Mouse (Mus musculus) intestine, postnatal 0 days (tissue): ENCODE data around the gene 3110082I17Rik. TPM values are rescaled to one million over a fixed set of nuclear protein-coding genes. Genes with fewer than 3 reads are reported as not detected.

Experiments used
- ATAC-seq: fragments of 200-750 bp; cut with Nextera tagmentation; 2 replicates; pipeline ENCODE4 v1.8.0; 2017; ENCODE audit warnings: mild to moderate bottlenecking, moderate TSS enrichment, moderate library complexity
- H3K27ac ChIP-seq: fragments of 300-500 bp; sonication (generic); 2 replicates; pipeline ENCODE4 v1.5.1; 2014; ENCODE audit warnings: mild to moderate bottlenecking, low read depth, low read length, moderate library complexity
- H3K27me3 ChIP-seq: fragments of 300-500 bp; sonication (generic); replicated peaks from 2 replicates; pipeline ENCODE4 v1.6.1; 2014; ENCODE audit warnings: low read length, mixed read lengths; ENCODE audit not compliant: control insufficient read depth, insufficient read depth
- H3K36me3 ChIP-seq: fragments of 300-500 bp; sonication (generic); 2 replicates; pipeline ENCODE4 v1.6.1; 2014; ENCODE audit warnings: mild to moderate bottlenecking, moderate library complexity; ENCODE audit not compliant: control insufficient read depth, insufficient read depth
- H3K4me1 ChIP-seq: fragments of 300-500 bp; sonication (generic); replicated peaks from 2 replicates; pipeline ENCODE4 v1.6.1; 2014; ENCODE audit warnings: antibody characterized with exemption, low read length, mixed read lengths; ENCODE audit not compliant: control insufficient read depth, insufficient read depth
- H3K4me2 ChIP-seq: fragments of 300-500 bp; sonication (generic); replicated peaks from 2 replicates; pipeline ENCODE4 v1.6.1; 2014; ENCODE audit warnings: low read depth, mild to moderate bottlenecking, moderate library complexity
- H3K4me3 ChIP-seq: fragments of 300-500 bp; sonication (generic); 2 replicates; pipeline ENCODE4 v1.5.1; 2014; ENCODE audit warnings: low read depth, low read length
- H3K9ac ChIP-seq: fragments of 300-500 bp; sonication (generic); 2 replicates; pipeline ENCODE4 v1.6.1; 2014; ENCODE audit warnings: mild to moderate bottlenecking, low read depth, low read length
- H3K9me3 ChIP-seq: fragments of 300-500 bp; sonication (generic); 2 replicates; pipeline ENCODE4 v1.6.1; 2016; ENCODE audit warnings: mixed run types; ENCODE audit not compliant: control insufficient read depth
- CTCF ChIP-seq: sonication (generic); IDR thresholded peaks from 2 replicates; pipeline ENCODE4 v1.5.1; 2016; ENCODE audit warnings: low read depth, mild to moderate bottlenecking, control low read depth, antibody characterized with exemption, moderate library complexity
- WGBS: fragments of 180-500 bp; shearing (Covaris S2); extraction: QIAGEN DNeasy Blood & Tissue Kit; methylation state at CpG from one replicate; pipeline ENCODE4 v1.1.7; 2014; 5-methylcytosine and 5-hydroxymethylcytosine counted together
- polyA plus RNA-seq: library from polyadenylated mRNA; unstranded; fragments of >200 nt; fragmentation: Nextera tagmentation; extraction: Ambion mirVana; gene quantifications from 2 replicates; pipeline ENCODE4 v1.2.1, GENCODE M21; 2015

Gene 3110082I17Rik
- polyA plus RNA-seq, 1 experiment from 2014 or later = 8.3 TPM

DNA sequence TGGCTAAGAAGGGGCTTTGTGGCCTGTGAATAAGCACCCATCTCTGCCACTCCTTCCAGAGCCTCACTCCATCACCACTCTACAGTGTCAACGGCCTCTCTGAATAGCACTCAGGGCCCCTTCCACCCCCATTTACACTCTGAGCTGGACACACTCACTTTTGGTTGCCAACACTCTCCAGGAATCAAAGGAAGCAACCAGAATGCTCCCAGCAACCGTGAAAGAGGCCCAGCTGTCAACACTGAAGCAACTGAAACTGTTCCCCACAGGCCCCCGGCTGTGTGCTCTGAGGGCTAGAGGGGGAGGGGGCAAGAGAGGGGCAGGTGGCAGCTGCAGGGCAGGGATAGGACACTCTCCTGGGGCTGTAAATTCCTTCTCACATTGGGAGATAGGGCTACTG is 41.7 kb downstream of the 3110082I17Rik start:
- no peaks in the 10 kb centered on the region for H3K27me3 ChIP-seq
- H3K36me3 ChIP-seq = no peaks in the 10 kb centered on the region
- ATAC-seq = no peak
- 0 out of 2 replicates have a peak, but pooled peaks cover 3% of the 10 kb centered on the region for H3K4me1 ChIP-seq
- WGBS = 20% methylated on average over 3 of the region's 3 CpGs
- no peak for TF ChIP-seq CTCF
- H3K9me3 ChIP-seq = no peaks in the 10 kb centered on the region
- H3K27ac ChIP-seq = no peak overlapping the region
- no peak overlapping the region for H3K4me3 ChIP-seq
- H3K9ac ChIP-seq = no peak overlapping the region
- no peak overlapping the region for H3K4me2 ChIP-seq

DNA sequence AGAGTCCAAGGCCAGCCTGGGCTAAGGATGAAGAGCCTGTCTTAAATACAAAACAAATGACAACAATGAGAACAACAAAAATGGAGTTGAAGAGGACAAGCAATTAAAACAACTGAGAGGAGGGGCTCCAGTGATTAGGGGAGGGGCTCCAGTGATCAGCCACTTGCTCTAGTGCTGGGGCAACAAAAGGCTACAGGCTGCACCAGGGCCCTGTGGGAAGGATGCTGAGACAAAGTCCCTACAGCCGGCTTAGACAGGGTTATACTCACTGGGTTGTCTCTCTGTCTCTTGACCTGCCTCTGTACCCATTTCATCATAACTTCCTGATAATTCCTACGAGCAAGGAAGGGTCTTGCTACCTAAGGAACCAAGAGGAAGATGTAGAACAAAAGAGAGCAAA is 42.2 kb downstream of the 3110082I17Rik start:
- Histone ChIP-seq H3K4me2 (no peak overlapping the region), H3K4me3 (no peak overlapping the region), H3K9ac (no peak overlapping the region), H3K27ac (no peak overlapping the region), H3K27me3 (no peaks in the 10 kb centered on the region), H3K9me3 (no peaks in the 10 kb centered on the region), H3K4me1 (0 out of 2 replicates have a peak, but pooled peaks cover 3% of the 10 kb centered on the region), H3K36me3 (no peaks in the 10 kb centered on the region)
- WGBS = 54% methylated on average over 2 of the region's 2 CpGs
- no peak for ATAC-seq
- no peak for TF ChIP-seq CTCF

DNA sequence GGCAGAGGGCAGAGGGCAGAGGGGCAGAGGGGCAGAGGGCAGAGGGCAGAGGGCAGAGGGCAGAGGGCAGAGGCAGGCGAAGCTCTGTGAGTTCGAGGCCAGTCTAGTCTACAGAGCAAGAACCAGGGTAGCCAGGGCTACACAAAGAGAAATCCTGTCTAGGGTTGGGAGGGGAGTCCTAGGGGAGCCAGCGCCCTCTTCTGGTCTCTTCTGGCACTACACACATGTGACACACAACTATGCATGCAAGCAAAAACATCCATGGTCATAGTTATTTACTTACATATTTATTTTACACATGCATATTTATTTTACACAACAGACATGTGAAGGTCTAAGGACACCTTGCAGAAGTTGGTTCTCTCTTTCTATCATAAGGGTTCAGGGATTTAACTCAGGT is 42.8 kb downstream of the 3110082I17Rik start:
- peak; percentile 32; the same call in 1 of the 2 replicates for TF ChIP-seq CTCF
- ATAC-seq = no peak
- H3K36me3 ChIP-seq = no peaks in the 10 kb centered on the region
- H3K9me3 ChIP-seq = no peaks in the 10 kb centered on the region
- no peaks in the 10 kb centered on the region for H3K27me3 ChIP-seq
- no peak overlapping the region for H3K4me3 ChIP-seq
- no peak overlapping the region for H3K4me2 ChIP-seq
- H3K9ac ChIP-seq = no peak overlapping the region
- no peak overlapping the region for H3K27ac ChIP-seq
- 90% methylated on average over 3 of the region's 3 CpGs for WGBS
- H3K4me1 ChIP-seq = 0 out of 2 replicates have a peak, but pooled peaks cover 3% of the 10 kb centered on the region

DNA sequence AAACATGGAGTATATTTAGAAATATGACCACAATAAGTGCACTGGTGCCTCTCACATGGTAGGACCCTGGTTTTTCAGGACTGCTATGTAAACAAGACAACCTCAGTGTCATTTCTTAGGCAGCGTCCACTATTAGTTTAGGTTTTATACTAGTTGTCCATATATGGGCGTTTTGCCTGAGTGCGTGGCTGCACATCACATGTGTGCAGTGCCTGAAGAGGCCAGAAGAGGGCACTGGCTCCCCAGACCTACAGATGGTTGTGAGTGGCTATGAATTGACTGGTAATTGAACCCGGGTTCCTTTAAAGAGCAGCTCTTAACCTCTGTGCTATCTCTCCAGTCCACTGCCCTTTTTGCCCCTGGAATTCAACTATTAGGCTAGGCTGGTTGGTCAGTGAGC is 43.4 kb downstream of the 3110082I17Rik start:
- no peak overlapping the region for H3K27ac ChIP-seq
- H3K4me2 ChIP-seq = no peak overlapping the region
- no peaks in the 10 kb centered on the region for H3K36me3 ChIP-seq
- no peaks in the 10 kb centered on the region for H3K9me3 ChIP-seq
- H3K4me3 ChIP-seq = no peak overlapping the region
- TF ChIP-seq CTCF = peak; percentile 51
- no peak overlapping the region for H3K9ac ChIP-seq
- 90% methylated on average over 4 of the region's 4 CpGs for WGBS
- H3K27me3 ChIP-seq = no peaks in the 10 kb centered on the region
- 0 out of 2 replicates have a peak, but pooled peaks cover 3% of the 10 kb centered on the region for H3K4me1 ChIP-seq
- no peak for ATAC-seq

DNA sequence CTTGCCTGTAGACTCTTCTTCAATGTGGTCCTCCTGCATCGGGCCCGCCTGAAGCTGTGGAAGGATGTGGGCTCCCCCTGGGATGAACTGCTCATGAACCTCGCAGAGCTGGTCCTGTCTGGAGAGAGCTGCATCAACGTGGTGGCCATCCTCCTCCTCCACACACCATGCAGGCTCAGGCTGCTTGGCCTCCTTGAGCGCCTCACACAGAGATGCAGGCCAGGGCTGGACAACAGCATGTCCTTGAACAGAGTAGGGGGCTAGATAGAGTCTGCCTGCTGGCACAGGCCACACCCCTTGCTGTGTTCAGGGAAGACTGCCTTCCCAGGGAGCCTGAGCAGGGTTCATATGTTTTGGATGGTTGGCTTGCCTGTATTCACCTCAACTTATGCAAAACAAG is 45.3 kb downstream of the 3110082I17Rik start:
- H3K9ac ChIP-seq = no peak overlapping the region
- H3K9me3 ChIP-seq = no peaks in the 10 kb centered on the region
- H3K4me3 ChIP-seq = no peak overlapping the region
- H3K27me3 ChIP-seq = no peaks in the 10 kb centered on the region
- 0 out of 2 replicates have a peak, but pooled peaks cover 3% of the 10 kb centered on the region for H3K4me1 ChIP-seq
- no peak overlapping the region for H3K27ac ChIP-seq
- H3K4me2 ChIP-seq = no peak overlapping the region
- no peak for TF ChIP-seq CTCF
- no peaks in the 10 kb centered on the region for H3K36me3 ChIP-seq
- WGBS = 89% methylated on average over 5 of the region's 5 CpGs
- no peak for ATAC-seq

DNA sequence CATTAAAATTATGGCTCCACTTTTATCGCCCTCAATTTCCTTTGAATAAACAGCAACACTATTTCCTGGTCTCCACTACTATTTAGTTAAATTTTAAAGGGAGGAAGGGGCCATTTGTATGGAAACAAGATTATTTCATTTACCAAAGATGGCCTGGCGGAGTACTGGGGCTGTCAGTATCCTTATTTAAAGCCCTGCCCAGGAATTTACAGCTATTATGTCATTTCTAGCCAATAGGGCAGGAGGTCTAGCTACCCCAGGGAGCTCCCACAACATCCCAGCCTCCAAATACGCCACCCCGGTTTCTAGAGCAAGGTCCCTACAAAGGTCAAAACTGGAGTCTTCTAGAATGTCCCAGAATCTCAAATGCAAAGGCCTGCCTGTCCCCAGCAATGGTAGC is 46.8 kb downstream of the 3110082I17Rik start:
- Histone ChIP-seq H3K9ac (no peak overlapping the region), H3K4me1 (0 out of 2 replicates have a peak, but pooled peaks cover 8% of the 10 kb centered on the region), H3K27me3 (no peaks in the 10 kb centered on the region), H3K4me3 (no peak overlapping the region), H3K4me2 (no peak overlapping the region), H3K36me3 (no peaks in the 10 kb centered on the region), H3K27ac (no peak overlapping the region), H3K9me3 (no peaks in the 10 kb centered on the region)
- WGBS = 39% methylated on average over 4 of the region's 4 CpGs
- TF ChIP-seq CTCF = no peak
- no peak for ATAC-seq
